Mouse (Mus musculus): ENCODE results near the gene Zfp518b.

Zfp518b gene

DNA sequence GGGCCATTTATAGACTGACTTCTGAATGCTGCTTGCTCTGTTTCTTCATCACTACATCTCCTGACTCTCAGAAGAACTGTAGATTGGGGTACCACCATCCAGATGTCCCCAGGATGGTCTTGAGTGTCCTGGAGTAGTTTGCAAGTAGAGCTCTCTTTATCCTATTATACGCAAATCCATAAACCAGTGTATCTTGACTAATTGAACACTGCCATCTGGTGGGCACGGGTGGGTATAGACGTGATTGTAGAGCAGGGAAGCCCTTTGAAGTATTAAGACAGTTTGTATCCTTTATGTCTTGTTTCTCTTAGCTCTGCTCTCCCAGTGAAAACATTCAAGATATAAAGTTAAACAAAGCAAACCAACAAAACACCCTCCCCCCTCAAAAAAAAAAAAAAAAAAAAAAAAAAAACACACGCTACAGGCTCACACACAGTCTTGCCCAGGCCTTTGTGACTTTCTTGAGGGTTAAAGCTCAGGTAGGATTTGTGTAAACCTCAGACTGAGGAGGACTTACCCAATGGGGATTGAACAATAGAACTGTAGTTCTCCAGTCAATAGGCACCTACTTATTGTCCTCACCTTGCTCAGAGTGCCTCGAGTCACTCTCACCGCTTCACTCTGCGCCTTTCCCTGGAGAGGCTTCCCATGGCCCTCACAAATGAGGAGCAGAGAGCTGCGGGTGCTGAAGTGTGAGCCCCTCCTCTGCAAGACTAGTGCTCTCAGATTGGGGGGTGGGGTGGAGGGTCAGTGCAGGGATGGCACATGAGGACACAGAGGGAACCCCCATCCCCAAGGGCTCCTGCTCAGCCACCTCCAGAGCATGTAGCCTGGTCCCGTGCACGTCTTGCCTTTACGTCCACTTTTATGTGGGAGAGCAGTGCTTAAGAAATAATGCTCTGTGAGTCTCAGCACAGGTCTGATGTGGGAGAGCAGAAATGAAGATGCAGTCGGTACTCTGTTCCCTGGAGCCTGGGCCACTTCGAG, 51.9 kb downstream of the Zfp518b start:
- peak; percentile 59 for DNase-seq (ENCODE audit: low read depth, low spot score)

DNA sequence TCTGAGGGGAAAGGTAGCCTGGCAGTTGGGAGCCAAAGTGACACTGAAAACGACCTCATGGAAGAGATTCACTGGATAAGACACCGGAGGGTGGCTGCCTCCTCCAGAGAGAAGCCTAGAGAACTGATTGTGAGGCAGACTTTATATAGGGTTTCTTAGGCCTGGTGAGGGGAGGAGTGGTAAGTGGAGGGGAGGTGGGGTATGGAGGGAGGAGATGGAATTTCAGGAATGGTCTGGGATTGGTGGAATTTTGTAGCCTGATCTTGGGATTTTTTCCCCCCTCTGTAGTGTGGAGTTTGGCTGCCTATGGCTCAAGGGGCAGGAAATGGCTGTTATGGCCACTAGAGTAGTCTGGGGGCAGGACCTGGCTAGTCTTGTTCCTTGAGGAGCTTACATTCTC, 56.6 kb downstream of the Zfp518b start:
- no peak for DNase-seq (ENCODE audit: low read depth, low spot score)

DNA sequence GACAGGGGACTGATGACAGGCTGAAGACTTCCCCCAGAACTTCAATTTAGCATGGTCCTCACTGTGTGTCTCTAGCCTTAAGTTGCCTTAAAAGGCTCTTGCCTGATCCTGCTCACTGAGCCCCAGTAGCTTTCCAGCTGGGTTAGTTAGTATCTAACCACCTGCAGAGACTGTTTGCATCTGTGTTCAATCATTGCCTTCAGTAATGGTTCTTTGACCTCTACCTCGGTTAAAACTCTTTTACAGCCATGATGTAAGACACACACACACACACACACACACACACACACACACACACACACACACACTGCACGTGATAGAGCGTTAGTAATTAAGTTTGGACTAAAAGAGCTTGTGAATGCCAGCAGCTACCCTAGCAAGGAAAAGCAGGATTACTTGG, 57.7 kb downstream of the Zfp518b start:
- DNase-seq (ENCODE audit: low read depth, low spot score), result no peak

DNA sequence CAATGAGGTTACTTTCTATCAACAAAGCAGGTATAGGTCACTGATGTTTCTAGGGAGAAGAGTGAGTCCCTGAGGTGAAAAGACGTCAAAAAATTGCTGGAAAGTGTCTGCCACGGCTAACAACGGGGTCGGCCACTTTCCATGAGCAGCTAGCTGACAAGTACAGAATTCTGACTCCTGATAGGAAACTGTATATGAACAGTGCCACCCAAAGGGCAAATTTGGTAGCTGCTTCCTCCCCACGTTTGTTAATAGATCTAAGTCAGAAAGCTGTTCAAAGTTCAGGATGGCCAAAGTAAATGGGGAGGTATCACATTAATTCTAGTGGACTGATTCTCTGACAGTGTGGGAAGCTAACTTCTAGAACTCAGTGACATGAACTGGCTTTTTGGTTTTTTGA, 63.8 kb downstream of the Zfp518b start:
- DNase-seq (ENCODE audit: low read depth, low spot score), result peak; percentile 15

DNA sequence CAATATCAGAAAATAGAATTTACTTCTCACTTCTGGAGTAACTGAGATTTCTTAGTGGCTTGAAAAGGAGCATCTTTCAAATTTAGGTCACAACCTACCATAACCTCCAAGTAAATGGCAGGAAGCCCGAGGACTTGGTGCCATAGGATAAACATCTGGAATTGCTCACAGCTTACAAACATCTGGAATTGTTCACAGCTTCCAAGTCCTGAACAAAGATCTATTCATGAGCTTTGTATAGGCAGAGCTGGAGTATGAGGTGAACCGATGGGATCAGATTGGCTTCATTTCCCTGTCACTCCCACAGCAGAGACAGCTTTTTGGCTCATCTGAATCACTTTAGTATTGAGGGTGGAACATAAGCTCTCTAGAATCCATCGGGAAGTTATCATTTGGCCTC, 65.7 kb downstream of the Zfp518b start:
- no peak for DNase-seq (ENCODE audit: low read depth, low spot score)
